Mouse (Mus musculus) midbrain, embryonic 16.5 days (tissue): ENCODE data around the gene 2310057M21Rik. TPM values are rescaled to one million over a fixed set of nuclear protein-coding genes. Genes with fewer than 3 reads are reported as not detected.
A peak's percentile ranks its signal among the peaks of the same experiment; 100 is the strongest.
"Not testable (repeated sequence)": the region's sequence is repeated elsewhere in the genome, so short reads cannot be mapped to it uniquely, and the experiment has no call there.

Experiments used
- ATAC-seq: fragments of 200-750 bp; cut with Nextera tagmentation; 2 replicates; pipeline ENCODE4 v1.8.0; 2017; ENCODE audit warnings: moderate TSS enrichment
- H3K27ac ChIP-seq: fragments of 300-500 bp; sonication (generic); 2 replicates; pipeline ENCODE4 v1.5.1; 2014; ENCODE audit warnings: mild to moderate bottlenecking, low read length, mixed read lengths
- H3K27me3 ChIP-seq: fragments of 300-500 bp; sonication (generic); 2 replicates; pipeline ENCODE4 v1.6.1; 2014; ENCODE audit warnings: low read depth, low read length, mixed read lengths; ENCODE audit not compliant: control insufficient read depth, insufficient read depth
- H3K36me3 ChIP-seq: fragments of 300-500 bp; sonication (generic); 2 replicates; pipeline ENCODE4 v1.6.1; 2014; ENCODE audit warnings: mild to moderate bottlenecking, low read length, moderate library complexity, mixed read lengths; ENCODE audit not compliant: control insufficient read depth, insufficient read depth
- H3K4me1 ChIP-seq: fragments of 300-500 bp; sonication (generic); 2 replicates; pipeline ENCODE4 v1.6.1; 2014; ENCODE audit warnings: mild to moderate bottlenecking, low read length, mixed read lengths; ENCODE audit not compliant: control insufficient read depth, insufficient read depth
- H3K4me2 ChIP-seq: fragments of 300-500 bp; sonication (generic); 2 replicates; pipeline ENCODE4 v1.6.1; 2014; ENCODE audit warnings: mild to moderate bottlenecking, low read length, mixed read lengths
- H3K4me3 ChIP-seq: fragments of 300-500 bp; sonication (generic); 2 replicates; pipeline ENCODE4 v1.5.1; 2014; ENCODE audit warnings: low read depth, mild to moderate bottlenecking, low read length, moderate library complexity, mixed read lengths
- H3K9ac ChIP-seq: fragments of 300-500 bp; sonication (generic); 2 replicates; pipeline ENCODE4 v1.6.1; 2014; ENCODE audit warnings: low read depth, low read length, mixed read lengths
- H3K9me3 ChIP-seq: fragments of 300-500 bp; sonication (generic); replicated peaks from 2 replicates; pipeline ENCODE4 v1.6.1; 2014; ENCODE audit warnings: mild to moderate bottlenecking, low read length, mixed read lengths; ENCODE audit not compliant: control insufficient read depth, poor library complexity, severe bottlenecking
- WGBS: fragments of 180-500 bp; shearing (Covaris S2); extraction: QIAGEN DNeasy Blood & Tissue Kit; methylation state at CpG from one replicate; pipeline ENCODE4 v1.1.7; 2014; 5-methylcytosine and 5-hydroxymethylcytosine counted together
- polyA plus RNA-seq: library from polyadenylated mRNA; unstranded; fragments of >200 nt; fragmentation: Nextera tagmentation; extraction: Ambion mirVana; gene quantifications from 2 replicates; pipeline ENCODE4 v1.2.1, GENCODE M21; 2015

2310057M21Rik gene
- 29.9 and 32.4 TPM in 2 replicates for polyA plus RNA-seq

DNA sequence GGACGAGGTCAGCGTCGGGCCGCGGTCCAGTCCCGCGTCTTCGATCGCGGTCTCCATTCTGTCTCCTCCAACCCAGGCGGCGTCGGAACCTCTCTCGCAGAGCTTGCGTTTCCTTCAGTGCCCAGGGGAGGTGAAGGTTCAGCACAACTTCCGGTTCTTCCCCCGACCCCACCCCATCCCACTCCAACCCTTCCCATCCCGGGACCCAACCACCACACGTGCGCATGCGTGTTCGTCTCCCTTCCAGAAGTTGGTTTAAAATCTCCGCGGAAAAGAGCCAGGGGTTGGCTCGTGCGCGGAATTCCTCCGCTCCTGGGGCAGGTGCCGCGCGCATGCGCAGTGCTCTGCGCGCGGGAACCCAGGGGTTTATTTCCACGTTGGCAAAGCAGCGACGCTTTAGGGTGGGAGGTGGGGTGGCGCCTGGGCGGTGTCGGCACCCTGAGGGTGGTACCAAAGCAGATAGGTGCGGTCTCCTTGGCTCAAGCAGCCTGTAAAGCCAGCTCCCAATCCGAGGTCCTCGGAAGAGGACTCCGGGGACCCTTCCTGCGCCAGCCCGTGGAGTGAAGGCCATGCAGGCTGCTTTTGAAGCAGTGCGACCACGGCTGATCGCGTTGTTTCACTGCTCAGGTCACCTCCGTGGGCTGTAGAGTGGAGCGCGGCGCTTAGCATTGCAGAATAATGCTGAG, at the start of gene 2310057M21Rik:
2310057M21Rik (minus strand) TSS at position 145 of the 686 bp plus-strand sequence.
- ATAC-seq = peak; percentile 98
- WGBS = under 1% methylated on average over 55 of the region's 55 CpGs
- H3K4me1 ChIP-seq = peaks cover 14% of the 10 kb centered on the region

DNA sequence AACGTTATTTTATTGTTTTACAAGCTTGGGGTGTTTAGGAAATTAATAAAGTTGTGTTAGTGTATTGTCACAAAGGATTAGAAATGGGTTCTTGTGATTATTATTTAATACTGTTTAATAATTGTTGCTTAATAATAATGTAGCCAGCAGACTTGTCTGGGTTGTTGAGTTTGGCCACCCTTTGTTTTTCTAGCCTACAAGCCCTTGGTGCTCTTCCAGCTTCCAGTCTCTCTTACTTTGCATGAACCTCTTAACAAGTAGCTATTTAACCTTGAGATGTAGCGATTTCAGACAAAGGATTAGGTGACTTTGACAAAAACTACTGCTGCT, 49.3 kb upstream of the 2310057M21Rik start:
- Histone ChIP-seq H3K36me3 (no peaks in the 10 kb centered on the region), H3K9ac (no peak overlapping the region), H3K4me1 (peaks cover 26% of the 10 kb centered on the region), H3K4me3 (no peak overlapping the region), H3K27ac (no peak overlapping the region), H3K9me3 (no peaks in the 10 kb centered on the region), H3K4me2 (peak overlapping the region; percentile 70), H3K27me3 (no peaks in the 10 kb centered on the region)
- WGBS = 73% methylated on average over 2 of the region's 2 CpGs
- no peak for ATAC-seq

More for the DNA sequence above, at the start of gene 2310057M21Rik:
- Histone ChIP-seq H3K9ac (peak within 1 kb of the TSS; percentile 91), H3K36me3 (peaks cover 8% of the 10 kb centered on the region; the same call in 1 of the 2 replicates), H3K4me2 (peak within 1 kb of the TSS; percentile 96), H3K9me3 (no peaks in the 10 kb centered on the region), H3K4me3 (peak within 1 kb of the TSS; percentile 93), H3K27me3 (no peaks in the 10 kb centered on the region; the same call in 1 of the 2 replicates), H3K27ac (peak within 1 kb of the TSS; percentile 89)

DNA sequence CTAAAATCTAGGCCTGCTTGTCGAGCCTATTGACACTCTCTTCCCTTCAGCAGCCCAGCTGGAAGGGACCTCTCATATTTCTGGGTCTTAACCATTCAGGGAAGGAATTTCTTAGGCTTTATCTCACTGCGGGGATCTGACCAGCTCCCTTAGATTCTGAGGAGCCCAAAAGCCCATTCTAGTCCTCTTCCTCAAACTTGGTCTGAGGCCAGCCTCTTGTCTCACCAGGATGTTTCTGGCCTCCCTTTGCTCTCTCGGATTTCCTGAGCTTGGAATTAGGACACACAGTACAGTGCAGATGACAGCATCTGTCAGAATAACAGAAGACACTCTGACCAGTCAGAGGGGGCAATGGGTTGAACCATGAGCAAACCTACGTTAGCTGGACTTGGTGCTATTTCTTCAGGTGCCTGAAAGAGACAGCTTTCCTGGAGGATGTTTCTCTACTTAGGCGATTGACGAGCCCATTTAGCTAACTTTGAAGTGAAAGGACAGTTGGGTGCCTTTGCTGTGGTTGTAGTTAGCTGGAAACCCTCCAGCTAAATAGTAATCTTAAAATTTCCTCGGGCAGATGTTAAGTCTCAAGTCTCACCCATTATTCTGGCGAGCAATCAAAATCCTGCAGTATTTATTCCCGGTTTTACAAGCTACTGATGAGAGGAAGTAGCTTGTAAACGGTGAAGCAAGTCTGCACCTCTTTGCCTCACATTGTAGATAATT, 48.8 kb upstream of the 2310057M21Rik start:
- H3K27ac ChIP-seq = no peak overlapping the region
- 61% methylated on average over 10 of the region's 10 CpGs for WGBS
- no peak for ATAC-seq

DNA sequence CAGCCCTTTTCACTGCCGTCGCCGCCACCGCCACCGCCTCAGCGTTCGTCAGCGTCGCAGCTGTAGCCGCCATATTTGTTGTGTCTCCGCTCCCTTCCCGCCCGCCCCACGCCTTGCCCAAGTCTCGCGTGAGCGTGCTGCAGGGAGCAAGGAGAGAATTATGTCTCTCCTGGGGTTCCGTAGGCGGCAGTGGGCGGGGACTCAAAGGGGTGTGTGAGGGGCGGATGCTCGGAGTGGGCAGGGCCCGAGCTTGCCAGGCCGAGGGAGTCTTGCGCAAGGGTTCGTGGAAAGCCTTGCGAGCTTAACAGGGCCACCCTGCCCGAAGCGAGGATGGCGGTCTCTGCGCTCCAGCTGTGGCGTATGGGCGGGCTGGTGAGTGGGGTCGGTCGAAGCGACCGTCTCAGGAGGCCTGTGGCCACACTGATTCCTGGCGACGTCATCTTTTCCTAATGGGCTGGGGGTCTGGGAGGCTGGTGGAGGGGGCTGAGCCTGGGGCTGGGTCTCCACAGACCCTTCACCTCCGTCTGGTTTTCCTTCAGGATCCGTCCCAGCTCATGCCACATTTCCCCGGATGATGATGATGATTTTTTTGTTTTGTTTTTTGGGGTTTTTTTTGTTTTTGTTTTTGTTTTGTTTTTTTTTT, 48.0 kb upstream of the 2310057M21Rik start, which contains the start of the genes Ikzf5 and Acadsb:
Ikzf5 (minus strand) TSS at position 106 of the 643 bp plus-strand sequence.
Acadsb (plus strand) TSS at position 186 of the 643 bp plus-strand sequence.
- peak; percentile 97 for ATAC-seq
- Histone ChIP-seq H3K27ac (peak within 1 kb of the TSS; percentile 89), H3K4me3 (peak within 1 kb of the TSS; percentile 76), H3K4me1 (peaks cover 26% of the 10 kb centered on the region), H3K27me3 (no peaks in the 10 kb centered on the region), H3K4me2 (peak within 1 kb of the TSS; percentile 80), H3K9ac (peak within 1 kb of the TSS; percentile 94), H3K9me3 (no peaks in the 10 kb centered on the region), H3K36me3 (no peaks in the 10 kb centered on the region)
- WGBS = under 1% methylated on average over 42 of the region's 42 CpGs

More for the DNA sequence above, 48.8 kb upstream of the 2310057M21Rik start:
- no peaks in the 10 kb centered on the region for H3K9me3 ChIP-seq
- H3K27me3 ChIP-seq = no peaks in the 10 kb centered on the region
- H3K36me3 ChIP-seq = no peaks in the 10 kb centered on the region
- H3K9ac ChIP-seq = peak overlapping the region; percentile 94
- peaks cover 26% of the 10 kb centered on the region for H3K4me1 ChIP-seq
- H3K4me3 ChIP-seq = peak overlapping the region; percentile 76
- H3K4me2 ChIP-seq = peak overlapping the region; percentile 70

DNA sequence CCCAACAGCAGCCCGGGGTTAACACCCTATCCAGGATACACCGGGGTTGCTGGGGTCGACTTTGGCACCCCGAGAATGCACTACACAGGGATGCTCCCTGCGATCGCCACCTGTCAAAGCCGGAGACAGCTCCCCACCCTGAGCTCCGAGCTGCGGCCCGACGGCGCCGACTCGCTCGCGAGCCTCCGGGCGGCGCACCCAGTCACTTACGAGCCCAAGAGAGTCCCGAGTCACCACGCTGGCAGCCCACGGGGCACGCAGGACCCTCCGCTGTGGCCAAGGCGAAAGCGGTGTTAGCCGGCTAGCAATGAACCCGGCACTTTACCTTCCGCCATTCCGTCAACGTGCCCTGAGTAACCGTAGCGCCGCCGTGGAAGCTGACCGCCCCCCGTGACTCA, 47.4 kb upstream of the 2310057M21Rik start:
- WGBS = 0% methylated on average over 33 of the region's 38 CpGs
- H3K27me3 ChIP-seq = no peaks in the 10 kb centered on the region
- peak; percentile 77 for ATAC-seq

DNA sequence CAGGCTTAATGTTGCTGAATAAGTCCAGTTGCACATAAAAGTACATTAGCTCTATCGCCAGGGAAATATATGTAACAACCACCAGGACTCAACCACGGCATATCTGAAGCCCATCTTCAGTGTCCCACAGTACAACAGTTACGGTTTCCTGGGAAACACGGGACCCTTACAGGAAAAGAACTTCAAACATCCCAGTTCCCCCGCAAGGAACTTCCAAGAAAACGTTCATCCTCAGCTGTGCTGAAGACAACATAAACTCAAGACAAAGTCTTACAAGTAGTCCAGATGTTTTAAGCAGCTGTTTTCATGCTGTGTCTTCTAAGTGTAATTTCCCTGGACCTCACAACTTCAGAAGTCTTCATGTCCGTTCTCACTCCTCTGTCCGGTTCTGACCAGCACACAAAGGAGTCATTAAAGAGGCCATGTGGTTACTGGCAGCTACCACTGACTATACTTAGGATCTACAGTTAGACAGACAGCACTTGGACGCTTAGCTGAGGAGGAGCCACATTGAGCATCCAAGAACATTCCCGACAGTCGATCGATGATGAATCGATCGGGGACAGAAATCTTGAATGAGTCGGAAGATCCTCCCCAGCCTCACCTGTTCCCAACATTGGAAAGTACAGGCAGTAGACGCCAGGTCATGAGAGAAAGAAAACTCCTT, 46.9 kb upstream of the 2310057M21Rik start:
- Histone ChIP-seq H3K9ac (peak overlapping the region; percentile 94), H3K4me3 (peak overlapping the region; percentile 76), H3K9me3 (no peaks in the 10 kb centered on the region), H3K27ac (no peak overlapping the region; the same call in 1 of the 2 replicates), H3K27me3 (no peaks in the 10 kb centered on the region), H3K4me1 (peaks cover 26% of the 10 kb centered on the region), H3K36me3 (no peaks in the 10 kb centered on the region), H3K4me2 (peak overlapping the region; percentile 80)
- ATAC-seq = peak; percentile 27
- whole genome bisulfite sequencing = 7% methylated on average over 16 of the region's 16 CpGs

More for the DNA sequence above, 47.4 kb upstream of the 2310057M21Rik start:
- Histone ChIP-seq H3K9ac (peak overlapping the region; percentile 94), H3K27ac (peak overlapping the region; percentile 89), H3K4me1 (peaks cover 26% of the 10 kb centered on the region), H3K4me2 (peak overlapping the region; percentile 80), H3K9me3 (no peaks in the 10 kb centered on the region), H3K36me3 (no peaks in the 10 kb centered on the region), H3K4me3 (peak overlapping the region; percentile 76)

DNA sequence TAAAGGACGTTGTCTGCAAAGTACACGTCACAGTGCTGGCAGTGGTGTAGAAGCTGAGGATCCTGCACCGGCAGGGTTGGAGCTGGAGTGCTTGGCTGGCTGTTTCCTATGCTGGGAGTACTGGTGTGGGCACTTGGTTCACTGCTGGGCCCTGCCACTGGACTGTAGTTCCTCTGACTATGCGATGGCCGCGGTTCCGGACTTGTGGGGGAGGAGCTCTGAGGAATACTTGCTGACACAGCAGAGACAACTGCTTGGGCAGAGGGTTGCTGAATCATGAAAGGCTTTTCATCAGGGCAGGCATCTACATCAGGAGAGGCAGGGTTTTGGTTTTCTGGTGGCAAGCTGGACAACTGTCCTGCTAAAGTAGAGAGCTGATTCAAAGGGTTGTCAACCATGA, 29.2 kb upstream of the 2310057M21Rik start:
- 87% methylated on average over 6 of the region's 7 CpGs for WGBS

DNA sequence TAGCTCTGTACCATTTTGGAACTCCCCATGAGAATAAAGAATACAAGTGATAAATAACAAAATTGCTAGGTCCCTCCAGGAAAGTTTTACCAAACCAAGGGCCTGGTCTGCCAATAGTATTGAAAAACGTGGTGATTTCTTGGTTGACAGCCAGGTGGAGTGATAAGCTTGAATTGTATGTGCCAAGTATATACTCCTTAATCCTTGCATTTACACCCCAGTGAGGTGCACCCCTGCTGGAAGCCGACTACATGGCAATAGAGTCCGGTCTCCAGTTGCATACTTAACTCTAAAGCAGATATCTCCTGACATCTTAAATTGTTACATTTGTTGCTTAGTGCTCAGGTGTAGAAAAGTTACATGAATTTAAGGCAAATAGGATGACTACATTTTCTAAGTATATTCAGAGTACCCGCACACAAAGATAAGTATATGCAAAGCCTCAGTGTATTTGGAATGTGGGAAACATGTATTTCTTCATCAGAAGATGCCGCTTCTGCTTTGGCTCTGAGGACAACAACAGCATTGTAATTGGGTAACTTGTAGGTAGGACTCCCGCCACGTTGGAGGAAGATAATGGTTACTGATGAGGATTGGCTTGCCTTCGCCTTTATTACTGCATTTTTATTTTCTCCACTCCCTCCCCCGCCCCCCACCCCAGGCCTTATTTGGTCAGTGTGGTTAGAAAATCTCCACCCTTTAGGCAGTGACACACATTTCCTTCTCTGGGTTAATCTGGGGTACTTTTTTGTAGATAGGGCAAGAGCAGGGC, 9.5 kb upstream of the 2310057M21Rik start:
- Histone ChIP-seq H3K4me2 (peak overlapping the region; percentile 75), H3K4me1 (peaks cover 10% of the 10 kb centered on the region), H3K9me3 (no peaks in the 10 kb centered on the region), H3K27me3 (no peaks in the 10 kb centered on the region; the same call in 1 of the 2 replicates), H3K4me3 (peak overlapping the region; percentile 89), H3K9ac (peak overlapping the region; percentile 95), H3K36me3 (no peaks in the 10 kb centered on the region), H3K27ac (no peak overlapping the region)
- 77% methylated on average over 9 of the region's 9 CpGs for WGBS
- ATAC-seq = no peak

More for the DNA sequence above, 29.2 kb upstream of the 2310057M21Rik start:
- H3K9me3 ChIP-seq, ATAC-seq, H3K27me3 ChIP-seq, H3K27ac ChIP-seq, H3K9ac ChIP-seq, H3K4me1 ChIP-seq, H3K4me2 ChIP-seq, H3K4me3 ChIP-seq: not testable (repeated sequence)
- H3K36me3 ChIP-seq = peaks cover 13% of the 10 kb centered on the region
